Mouse (Mus musculus) right cerebral cortex, adult 18-20 months (tissue): ENCODE data around the gene Proser2.

ENCODE experiments used
- DNase-seq: peaks from one replicate; pipeline ENCODE4 v3.0.0; 2022; ENCODE audit warnings: mixed read lengths

Proser2 gene

DNA sequence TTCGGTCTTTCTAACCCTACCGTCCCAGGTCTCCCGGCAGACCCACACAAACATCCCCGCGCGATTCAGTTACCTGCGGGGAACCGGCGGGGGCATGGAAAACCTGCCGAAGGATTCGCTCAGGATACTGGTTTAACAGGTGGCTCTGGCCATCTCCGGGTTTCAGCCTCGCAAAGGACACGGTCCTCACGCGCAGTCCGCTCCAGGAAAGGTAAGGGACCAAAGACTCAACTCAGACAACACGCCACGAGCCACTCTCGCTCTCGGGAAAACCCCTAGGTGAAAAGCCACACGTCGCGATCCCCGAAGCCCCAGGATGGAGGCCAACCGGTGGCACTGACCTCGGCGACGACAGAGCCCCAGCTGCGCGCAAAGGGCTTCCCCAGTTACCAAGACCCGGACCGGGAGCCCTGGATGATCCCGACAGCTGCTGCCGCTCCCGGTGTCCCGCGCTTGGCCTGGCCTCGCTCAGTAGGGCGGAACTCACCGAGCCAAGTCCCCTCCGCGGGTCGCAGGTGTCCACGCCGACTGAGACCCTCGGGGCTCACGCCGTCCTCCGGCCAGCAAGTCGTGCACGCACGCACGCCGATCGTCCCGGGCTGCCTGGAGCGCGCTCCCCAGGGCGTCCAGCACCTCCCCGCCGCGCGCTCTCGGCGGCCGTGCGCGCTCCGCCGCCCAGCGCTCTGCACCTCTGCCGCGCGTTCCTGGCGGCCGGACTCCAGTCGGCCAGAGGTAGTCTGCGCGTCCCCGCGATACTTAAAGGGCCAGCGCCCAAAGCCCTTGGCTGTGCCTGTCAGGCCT lies at the start of gene Proser2:
TSS of gene Proser2 (minus strand) at position 657 of the 801 bp plus-strand sequence.
- DNase-seq: peak; percentile 70

DNA sequence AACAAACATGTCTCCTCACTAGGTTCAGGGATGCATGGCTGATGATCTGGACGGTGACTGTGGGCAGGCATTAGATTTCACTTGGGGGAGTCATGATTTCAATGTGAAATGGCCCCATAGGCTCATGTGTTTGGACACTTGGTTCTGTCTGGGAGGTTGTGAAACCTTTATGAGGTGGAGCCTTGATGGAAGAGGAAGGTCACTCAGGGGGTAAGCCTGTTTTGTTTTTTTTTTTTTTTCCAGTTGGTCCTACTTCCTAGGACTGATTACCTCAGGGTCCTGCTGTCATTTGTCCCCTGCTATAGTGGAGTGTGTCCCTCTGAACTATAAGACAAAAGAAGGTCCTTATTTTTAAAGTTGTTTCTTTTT lies 49.7 kb upstream of the Proser2 start:
- no peak for DNase-seq

DNA sequence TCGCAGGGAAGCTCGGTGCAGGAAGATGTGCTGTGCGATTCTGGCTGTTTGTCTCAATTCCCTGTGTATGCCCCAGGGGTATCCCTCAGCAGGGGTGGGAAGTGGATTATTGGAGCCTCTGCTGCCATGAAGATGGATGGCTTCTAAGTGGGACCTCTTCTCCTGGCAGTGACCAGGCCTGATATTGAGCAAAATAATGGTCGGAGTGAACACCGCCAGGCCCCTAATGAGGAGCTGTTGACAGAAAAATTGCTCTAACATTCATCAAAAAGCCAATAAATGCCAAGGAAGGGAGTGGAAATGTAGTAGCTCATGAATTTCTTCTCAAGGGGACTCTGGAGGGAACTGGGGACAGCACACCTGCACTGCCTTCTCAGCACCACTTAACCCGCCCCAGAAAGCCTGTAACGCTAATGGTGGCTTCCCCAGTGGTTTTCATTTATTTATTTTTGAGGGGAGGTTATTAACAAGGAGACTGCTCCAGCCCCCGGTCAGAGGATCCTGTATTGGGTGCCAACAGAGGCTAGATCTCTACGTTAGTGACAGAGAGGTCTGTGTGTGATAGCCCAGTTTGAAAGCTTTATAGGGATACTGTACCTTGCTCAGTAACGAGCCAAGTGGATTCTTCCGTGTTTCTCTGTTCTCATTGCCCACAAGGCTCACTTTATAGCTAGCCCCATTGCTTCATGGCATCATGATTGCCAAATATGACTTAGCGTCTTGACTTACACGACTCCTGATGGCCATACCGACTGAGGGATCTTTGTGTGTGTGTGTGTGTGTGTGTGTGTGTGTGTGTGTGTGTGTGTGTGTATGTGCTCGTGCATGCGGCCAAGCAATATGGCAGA lies 49.1 kb upstream of the Proser2 start:
- no peak for DNase-seq

DNA sequence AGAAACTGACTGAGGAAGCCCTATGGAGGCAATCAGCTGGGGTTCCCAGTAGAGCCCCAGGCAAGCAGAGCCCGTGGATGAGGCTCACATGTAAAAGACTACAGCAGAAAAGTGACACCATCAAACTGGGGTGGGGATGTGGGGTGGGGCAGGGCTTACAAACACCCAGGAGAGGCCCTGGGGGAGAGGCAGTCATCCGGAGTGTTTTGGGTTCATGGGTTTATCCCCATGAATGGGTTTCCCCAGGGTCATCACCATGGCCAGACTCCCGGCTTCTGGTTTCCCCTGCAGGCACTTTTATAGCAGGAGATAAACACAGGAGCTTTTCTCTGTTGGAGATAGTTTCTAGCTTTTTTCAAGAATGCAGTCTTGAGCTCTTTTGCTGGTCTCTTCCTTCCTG lies 43.0 kb upstream of the Proser2 start:
- DNase-seq: no peak

DNA sequence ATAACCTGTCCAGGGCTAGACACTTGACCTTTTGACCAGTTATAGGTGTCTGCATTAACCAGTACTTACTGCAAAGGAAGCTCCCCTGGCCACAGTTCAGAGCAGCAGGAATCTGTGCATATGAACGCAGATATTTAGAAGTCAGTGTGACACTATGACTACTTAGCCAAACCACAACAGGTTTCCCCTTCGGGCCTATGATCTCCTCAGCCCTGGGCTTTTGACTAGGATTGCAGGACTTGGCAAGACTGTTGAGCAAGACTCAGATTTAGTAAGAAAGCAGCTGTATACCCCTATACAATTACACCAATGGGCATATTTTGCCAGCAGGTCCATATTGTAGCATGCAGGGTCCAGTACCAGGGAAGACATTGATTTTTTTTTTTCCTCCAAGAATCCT lies 38.5 kb upstream of the Proser2 start:
- DNase-seq: no peak

DNA sequence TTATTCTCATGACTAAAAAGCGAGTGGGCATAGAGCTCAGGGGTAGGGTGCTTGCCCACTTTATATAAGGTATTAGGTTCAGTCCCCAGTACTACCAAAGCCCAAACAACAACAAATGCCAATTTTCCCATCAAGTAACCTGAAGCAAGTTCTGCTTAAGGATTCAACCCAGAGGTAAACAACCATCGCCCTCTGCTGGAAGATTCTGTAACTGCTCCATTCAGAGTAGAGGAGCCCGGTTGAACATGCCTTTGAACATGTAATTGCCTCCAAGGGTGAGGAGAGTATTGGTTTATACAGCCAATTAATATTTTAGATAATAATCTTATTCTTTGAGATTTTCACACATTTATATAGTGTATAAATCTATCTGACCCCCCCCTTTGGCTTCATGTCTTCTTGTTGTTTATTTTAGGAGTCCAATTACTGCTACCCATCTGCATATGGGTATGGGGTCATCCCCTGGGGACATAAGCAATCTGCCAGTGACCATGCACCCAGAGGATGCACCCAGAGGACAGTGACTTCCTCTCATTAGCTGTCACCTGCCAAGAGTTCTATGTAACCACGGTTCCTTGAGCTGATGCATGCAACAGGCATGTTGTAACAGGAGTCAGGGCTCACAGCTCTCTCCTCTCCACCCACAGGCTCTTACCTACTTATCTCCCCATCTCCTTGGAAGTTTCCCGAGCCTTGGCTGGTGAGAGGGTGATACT lies 38.0 kb upstream of the Proser2 start:
- DNase-seq: peak; percentile 66

DNA sequence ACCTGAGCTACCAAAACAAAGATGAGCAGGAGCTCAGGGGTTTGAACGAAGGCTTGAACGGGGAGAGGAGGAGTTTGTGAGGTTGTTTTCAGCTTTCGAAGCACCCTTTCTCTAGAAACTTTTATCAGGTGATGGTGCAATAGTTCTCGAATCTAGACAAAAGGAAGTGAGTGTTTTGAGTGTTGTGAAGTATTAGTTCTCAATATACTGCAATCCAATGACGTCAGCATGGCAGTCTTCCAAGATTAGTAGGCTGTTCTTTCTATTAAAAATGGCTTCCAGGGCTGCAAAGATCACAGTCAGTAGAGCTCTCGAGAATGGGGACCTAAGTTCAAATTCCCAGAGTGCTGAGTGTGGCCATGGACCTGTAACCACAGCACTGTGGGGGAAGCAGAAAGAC lies 35.8 kb upstream of the Proser2 start:
- DNase-seq: no peak

DNA sequence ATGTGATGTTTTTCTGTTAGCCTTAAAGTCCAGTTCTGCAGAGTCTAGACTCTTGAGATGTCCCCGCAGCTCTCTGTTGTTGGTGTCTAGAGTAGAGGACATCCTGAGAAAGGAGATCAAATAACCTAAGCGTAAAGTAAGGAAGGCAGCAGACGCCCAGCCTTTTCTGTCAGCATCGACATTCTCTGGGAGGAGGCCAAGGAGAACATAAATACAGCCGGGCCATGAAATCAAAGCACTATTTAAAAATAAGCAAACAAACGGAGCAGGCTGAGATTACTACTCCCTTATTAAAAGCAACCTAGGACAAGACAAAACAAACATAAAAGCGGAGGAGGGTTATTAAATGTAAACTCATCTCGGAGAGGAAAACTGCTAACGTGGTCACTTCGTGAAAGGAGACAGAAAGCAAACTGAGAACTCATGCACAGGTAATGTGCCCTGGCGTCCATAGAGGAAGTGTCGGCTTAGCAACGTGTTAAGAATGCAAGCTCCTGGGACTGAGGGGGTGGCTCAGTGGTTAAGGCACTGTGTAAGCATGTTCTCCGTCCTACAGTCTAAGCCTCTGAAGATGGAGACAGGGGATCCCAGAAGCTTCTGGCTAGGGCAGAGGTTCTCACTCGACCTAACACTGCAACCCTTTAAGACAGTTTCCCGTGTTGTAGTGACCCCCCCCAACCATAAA lies 34.7 kb upstream of the Proser2 start:
- DNase-seq: no peak

DNA sequence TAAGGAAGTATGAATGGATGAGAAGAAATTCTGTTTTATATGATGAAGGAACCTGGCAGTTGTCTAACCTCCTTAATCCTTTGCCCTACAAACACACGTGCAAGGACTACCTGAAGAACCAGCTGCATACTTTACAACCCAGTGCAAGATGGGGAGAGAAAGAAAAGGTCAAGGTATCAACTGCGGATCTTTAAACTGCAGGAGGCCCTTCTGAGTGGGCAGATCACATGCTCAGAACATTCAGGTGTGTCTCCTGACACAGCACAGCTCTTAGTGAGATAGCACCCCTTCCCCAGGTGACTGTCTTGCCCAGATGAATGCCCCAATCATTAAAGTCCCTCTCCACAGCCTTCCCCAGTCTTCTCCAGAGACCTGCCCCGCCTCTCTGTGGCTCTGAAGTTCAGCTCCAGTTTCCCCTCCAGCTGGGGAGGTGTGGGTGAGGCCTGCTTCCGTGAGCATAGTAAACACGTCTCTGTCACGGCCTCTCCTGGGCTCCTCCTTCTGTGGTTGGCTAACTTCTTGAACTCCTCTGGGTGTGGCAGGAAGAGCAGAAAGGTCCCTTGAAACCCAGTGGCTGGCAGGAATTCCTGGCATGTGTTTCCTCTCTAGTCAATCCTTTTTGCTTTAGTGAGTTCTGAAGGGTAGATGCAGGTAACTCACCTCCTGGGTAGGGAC lies 32.5 kb upstream of the Proser2 start:
- no peak for DNase-seq

DNA sequence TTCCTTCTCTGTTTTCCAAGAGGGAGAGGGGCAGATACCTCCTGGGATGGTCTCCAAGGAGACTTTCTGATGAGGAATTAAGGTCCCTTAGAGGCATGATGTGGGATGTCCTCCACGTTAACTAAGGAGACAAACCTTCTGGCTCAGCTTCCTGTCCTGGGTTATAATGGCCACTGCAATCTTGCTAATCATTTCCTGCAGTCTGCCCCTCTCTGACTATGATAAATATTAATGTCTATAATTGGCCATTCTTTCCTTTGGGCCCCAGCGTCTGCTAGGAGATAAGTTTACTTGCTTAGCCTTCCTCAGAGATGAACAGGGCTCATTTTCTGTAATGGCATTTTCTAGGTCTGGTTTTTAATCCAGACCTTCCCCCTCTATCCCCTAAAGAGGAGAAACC lies 29.7 kb upstream of the Proser2 start:
- DNase-seq: no peak

DNA sequence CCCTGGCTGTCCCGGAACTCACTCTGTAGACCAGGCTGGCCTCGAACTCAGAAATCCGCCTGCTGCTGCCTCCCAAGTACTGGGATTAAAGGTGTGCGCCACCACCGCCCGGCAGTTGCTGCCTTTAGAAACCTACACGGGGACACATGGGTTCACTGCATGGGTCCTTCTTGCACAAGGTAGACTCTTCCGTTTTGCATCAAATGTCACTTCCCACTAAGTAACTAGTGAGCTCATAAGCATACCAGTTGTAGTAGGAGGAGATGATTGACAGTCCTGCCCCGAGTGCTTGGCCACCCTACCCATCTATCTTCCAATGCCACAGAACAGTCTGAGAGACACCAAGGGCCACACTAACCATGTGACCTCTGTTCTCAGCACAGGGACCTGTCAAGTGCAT lies 29.2 kb upstream of the Proser2 start:
- DNase-seq: no peak

DNA sequence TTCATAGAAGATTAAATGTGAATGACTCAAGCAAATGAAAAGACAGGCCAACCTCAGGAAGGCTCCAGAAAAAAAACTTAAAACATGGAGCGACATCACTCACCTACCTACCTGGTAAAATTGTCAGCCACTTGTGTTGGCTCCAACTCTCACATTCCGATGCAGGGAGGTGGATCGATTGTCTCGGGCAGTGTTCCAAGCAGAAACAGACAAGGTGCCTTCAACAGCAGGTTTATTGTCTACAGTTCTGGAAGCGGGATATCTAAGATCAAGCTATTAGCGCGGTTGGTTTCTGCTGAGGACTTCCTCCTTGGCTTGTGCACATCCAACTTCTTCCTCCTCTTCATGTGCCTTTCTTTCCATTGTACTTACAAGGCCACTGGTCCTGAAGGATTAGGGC lies 27.6 kb upstream of the Proser2 start:
- no peak for DNase-seq

DNA sequence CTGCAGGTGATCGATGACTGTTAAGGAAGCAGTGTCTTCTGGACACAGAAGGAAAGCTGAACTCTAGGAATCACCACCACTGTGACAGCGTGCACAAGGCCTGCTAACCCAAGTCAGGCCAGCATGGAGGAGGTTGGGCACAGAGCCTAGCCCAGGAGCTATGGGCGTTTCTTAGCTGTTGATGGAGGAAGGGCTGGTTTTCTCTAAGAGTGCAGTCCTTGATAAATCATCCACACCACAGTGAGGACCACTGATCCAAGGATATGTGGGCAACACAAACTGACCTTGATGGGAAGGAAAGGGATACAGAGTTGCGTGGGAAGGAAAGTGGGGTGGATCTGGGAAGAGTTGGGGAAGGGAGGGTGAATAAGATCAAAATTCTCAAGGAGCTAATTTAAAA lies 27.2 kb upstream of the Proser2 start:
- no peak for DNase-seq

DNA sequence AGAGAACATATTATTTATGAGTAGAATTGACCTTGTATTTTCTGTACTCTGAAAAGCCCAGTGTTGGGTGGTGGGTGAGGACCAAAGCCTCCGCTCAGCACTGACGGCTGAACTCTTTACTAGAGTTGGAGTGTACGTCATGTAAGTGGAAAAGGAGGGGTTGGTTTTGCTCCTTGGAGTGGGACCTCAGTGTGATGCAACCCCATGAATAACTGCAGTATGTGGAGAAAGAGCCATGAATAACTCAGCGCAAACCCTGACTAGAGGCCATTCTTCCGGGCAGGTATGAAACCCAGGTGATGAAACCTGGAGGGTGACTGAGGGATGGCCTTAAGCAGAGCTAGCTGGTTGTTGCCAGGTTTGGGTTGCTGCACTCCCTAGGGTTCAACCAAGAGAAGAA lies 19.8 kb upstream of the Proser2 start:
- no peak for DNase-seq

DNA sequence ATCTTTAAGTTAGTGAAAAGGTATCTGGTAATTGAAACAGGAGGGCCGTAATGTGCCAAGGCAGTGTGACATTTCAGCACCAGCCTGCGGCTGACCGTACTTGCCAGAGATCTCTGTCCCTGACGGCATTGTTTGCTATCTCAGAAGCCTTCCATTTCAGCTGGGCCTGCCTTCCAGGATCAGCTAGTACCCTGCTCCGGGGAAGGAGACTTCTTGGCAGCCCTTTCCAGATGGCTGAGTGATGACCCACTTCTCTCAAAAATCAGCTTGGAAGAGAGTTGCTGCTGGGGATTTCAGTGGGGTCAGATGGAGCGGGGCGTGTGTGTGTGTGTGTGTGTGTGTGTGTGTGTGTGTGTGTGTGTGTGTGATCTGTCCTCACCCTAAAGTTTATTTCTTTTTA lies 16.9 kb upstream of the Proser2 start:
- DNase-seq: no peak

DNA sequence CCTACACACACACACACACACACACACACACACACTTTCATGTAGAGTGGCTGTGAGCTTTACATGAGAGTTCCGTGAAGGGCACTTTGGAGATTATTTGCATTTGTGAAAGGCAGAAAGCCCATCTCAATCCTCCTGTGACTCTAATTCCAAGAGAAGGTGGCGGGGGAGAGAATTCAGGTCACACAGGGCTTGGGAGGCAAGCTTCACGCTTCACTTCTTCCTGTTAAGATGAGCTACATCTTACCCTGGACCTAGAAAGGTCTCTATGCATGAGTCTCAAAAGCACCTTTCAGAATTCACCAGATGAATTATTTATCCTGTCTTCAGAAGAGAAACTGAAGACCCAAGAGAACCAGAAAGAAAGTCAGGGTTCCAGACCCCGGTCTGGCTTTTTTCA lies 16.2 kb upstream of the Proser2 start:
- DNase-seq: no peak

DNA sequence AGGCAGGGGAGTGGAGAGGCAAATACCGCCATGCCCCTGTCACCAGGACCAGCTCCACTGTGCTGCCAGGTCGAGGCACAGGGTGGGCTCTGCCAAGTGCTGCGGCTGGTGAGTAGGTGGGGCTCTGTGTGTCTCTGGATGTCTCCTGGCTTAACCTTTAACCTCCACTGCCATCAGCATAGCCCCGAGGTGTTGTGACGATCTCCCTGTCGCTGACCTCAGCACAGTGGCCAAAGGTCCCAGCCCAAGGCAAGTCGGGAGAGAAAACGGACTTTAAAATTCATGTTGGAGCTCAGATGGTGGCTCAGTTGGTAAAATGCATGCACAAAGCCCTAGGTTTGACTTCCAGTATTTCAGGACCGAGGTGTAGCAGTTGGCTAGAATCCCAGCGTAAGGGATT lies 15.6 kb upstream of the Proser2 start:
- no peak for DNase-seq

DNA sequence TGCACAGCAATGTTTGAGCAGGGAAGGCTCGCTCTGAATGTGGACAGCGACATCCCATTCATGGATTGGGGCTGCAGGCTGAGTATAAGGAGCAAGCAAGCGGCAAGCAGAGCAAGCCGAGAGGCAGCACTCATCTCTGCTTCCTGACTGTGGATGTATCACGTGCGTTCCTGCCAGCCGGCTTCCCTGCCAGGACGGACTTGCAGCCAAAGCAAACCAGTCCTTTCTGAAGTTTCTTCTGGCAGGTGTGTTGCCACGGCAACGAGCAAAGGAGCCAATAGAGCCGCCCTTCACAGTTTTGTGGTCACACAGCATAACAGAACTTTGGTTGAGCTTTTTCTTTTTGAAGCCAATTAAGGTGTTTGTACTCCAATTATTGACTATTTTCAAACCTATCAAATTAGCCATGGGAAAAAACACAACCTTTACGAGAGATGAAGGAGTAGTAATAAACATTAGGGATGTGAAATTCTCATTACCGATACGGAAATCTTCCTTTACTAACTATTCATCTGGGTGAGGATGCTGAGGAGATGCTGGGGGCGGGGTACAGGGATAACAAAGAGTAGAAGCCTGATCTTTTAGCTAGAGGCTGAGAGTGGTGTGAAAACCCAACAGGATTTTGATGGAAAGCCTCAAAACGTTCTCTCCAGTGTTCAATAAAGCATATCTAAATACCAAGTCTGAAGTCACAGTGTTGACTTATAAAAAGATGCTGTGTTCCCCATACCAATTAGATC lies 13.1 kb upstream of the Proser2 start:
- DNase-seq: no peak

DNA sequence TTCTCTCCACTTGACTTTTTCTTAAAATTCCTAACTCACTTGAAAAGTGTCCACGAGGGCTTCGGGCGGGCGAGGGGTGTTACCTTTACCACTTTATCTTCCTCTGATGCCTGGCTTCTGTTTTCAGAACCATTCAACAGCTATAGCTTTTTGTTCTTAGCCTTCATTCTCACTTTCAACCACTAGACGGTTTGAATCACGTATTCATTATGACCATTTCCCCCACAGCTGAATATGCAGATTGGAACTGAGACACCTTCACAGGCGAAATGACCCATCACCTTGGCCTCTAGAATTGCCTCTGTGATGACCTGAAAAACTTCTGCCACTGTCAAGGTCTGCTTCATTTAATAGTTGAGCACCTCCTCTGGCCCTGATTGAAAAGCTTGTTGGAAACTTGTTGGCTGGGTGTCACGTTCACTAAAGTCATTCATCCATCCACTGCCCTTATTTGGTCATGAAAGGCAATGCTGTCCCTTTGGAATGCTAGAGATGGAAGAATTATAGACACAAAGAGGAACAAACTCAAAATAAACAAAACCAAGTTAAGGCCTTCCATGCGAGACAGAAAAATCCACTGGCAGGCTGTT lies 10.7 kb upstream of the Proser2 start:
- no peak for DNase-seq

DNA sequence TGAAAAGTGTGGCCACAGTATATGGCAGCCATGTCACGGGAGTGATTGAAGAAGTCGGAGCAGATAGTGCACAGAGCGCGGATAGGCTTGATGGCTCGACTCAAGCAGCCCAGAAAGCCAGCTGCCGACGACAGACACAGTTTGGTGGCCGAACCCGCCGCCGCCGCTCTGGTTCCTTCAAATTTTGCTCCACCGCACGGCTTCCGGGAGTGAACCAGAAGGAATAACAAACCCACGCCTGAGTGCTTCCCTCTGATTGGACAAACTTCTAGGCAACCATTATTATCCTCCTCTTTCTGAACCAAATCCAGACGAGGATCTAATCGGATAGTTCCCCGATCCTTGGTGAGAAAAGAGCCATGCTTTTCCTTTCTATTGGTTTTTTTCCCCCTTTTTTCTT lies 3.9 kb upstream of the Proser2 start:
- DNase-seq: no peak

DNA sequence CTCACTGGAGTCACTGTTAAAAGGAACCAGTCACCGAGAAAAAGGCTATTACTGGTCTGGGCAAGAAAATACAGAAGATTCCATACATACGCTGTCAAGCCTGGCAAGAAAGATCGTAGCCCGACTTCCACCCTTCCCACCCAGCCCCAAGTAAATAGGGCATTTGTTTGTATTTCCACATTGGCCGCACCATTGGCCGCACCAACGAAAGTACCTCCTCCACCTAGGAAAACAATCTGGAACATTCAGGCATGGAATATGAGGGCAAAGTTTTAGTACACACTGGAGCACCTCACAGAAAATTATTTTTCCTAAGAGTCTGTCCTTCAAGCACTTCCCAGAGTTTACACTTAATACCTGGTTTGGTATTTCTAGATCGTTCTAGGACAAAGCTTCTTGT lies 1.1 kb downstream of the Proser2 start:
- DNase-seq: no peak
